Mouse (Mus musculus) hindbrain, postnatal 0 days (tissue): Measurements from ENCODE around the gene Zyx. TPM values are rescaled to one million over a fixed set of nuclear protein-coding genes. Genes with fewer than 3 reads are reported as not detected.

Experiments used
- ATAC-seq: fragments of 200-750 bp; cut with Nextera tagmentation; 2 replicates; pipeline ENCODE4 v1.8.0; 2017; ENCODE audit warnings: mild to moderate bottlenecking, moderate TSS enrichment, moderate library complexity
- DNase-seq: peaks from one replicate; pipeline ENCODE4 v3.0.0-alpha.2; 2015; ENCODE audit warnings: low spot score
- H3K27ac ChIP-seq: fragments of 300-500 bp; sonication (generic); 2 replicates; pipeline ENCODE4 v1.5.1; 2014; ENCODE audit warnings: mild to moderate bottlenecking
- H3K27me3 ChIP-seq: fragments of 300-500 bp; sonication (generic); 2 replicates; pipeline ENCODE4 v1.6.1; 2014; ENCODE audit warnings: low read length, mixed read lengths; ENCODE audit not compliant: insufficient read depth
- H3K36me3 ChIP-seq: fragments of 300-500 bp; sonication (generic); 2 replicates; pipeline ENCODE4 v1.6.1; 2014; ENCODE audit warnings: low read length, mixed read lengths; ENCODE audit not compliant: insufficient read depth
- H3K4me1 ChIP-seq: fragments of 300-500 bp; sonication (generic); 2 replicates; pipeline ENCODE4 v1.6.1; 2014; ENCODE audit warnings: antibody characterized with exemption, low read length, mixed read lengths; ENCODE audit not compliant: insufficient read depth
- H3K4me2 ChIP-seq: fragments of 300-500 bp; sonication (generic); 2 replicates; pipeline ENCODE4 v1.6.1; 2014; ENCODE audit warnings: low read depth, mild to moderate bottlenecking, low read length, moderate library complexity, mixed read lengths
- H3K4me3 ChIP-seq: fragments of 300-500 bp; sonication (generic); 2 replicates; pipeline ENCODE4 v1.5.1; 2014; ENCODE audit warnings: low read length
- H3K9ac ChIP-seq: fragments of 300-500 bp; sonication (generic); replicated peaks from 2 replicates; pipeline ENCODE4 v1.6.1; 2014; ENCODE audit warnings: mild to moderate bottlenecking, low read length, moderate library complexity, mixed read lengths
- H3K9me3 ChIP-seq: fragments of 300-500 bp; sonication (generic); 2 replicates; pipeline ENCODE4 v1.6.1; 2016; ENCODE audit warnings: low read length, mixed read lengths
- CTCF ChIP-seq: IDR thresholded peaks from 2 replicates; pipeline ENCODE4 v1.5.1; 2016; ENCODE audit warnings: antibody characterized with exemption, control low read depth, low read depth
- WGBS: fragments of 180-500 bp; shearing (Covaris S2); extraction: QIAGEN DNeasy Blood & Tissue Kit; methylation state at CpG from one replicate; pipeline ENCODE4 v1.1.7; 2014; 5-methylcytosine and 5-hydroxymethylcytosine counted together
- polyA plus RNA-seq: library from polyadenylated mRNA; unstranded; fragments of >200 nt; fragmentation: Nextera tagmentation; extraction: Ambion mirVana; gene quantifications from 2 replicates; pipeline ENCODE4 v1.2.1, GENCODE M21; 2015
- total RNA-seq: library from RNA; depleted of rRNA; stranded (reverse); fragments of >200 nt; gene quantifications from 2 replicates; pipeline ENCODE4 v1.2.3, GENCODE M21; 2014; rRNA removed

Gene Zyx
- total and polyA plus RNA-seq, 2 experiments from 2014 or later: 62.6 to 63.2 TPM

- no peaks in the 10 kb centered on the region for H3K36me3 ChIP-seq
- H3K4me2 ChIP-seq: no peak overlapping the region
- no peaks in the 10 kb centered on the region for H3K9me3 ChIP-seq
- ATAC-seq (no peak), DNase-seq (no peak)
- H3K4me3 ChIP-seq: no peak overlapping the region
- 51% methylated on average over 2 of the region's 2 CpGs for WGBS
- no peaks in the 10 kb centered on the region for H3K4me1 ChIP-seq
- no peak overlapping the region for H3K27ac ChIP-seq
- no peak for TF ChIP-seq CTCF
- no peak overlapping the region for H3K9ac ChIP-seq
- H3K27me3 ChIP-seq: no peaks in the 10 kb centered on the region
Measured at GRCm38 (mm10) chr6:42391796-42392330, 42.4 kb downstream of the Zyx start.

DNA sequence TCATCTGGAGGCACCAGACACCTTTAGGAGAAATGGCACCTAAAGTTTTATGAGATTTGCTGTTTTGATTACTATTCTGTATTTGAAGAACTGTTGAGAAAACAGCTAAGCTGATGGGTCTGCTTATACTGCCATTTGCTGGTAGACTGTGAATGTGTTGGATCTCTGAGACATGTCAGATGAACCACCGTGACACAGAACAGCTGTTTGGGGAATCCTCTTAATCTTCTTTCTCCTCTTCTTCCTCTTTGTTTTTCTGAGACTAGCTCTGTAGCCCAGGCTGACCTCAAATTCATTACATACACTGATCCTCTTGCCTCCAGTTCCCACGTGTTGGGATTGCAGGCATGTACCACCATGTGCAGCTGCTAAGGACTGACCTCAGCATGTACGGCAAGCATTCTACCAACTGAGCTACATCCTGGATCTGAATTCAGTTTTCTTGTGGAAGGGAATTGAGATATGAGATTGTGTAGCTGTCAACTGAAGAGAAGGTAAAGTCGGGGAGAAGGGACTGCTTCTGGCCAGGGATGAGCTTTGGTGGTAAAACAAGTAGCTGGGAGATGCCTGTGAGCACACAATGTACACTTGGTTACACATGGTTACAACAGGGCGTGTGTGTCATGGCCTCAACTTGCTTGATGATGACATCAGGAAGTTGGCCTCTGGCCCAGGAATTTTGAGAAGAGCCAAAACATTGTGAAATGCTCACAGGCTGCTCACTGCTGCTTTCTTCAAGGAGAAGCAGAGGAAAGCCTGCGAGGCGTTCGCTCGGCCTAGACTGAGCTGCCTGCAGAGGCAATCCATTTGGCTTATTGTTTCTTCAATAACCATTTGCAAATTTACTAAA, 46.8 kb downstream of the Zyx start:
- Histone ChIP-seq H3K4me3 (no peak overlapping the region), H3K36me3 (no peaks in the 10 kb centered on the region), H3K4me2 (no peak overlapping the region), H3K9ac (no peak overlapping the region), H3K27me3 (no peaks in the 10 kb centered on the region), H3K9me3 (no peaks in the 10 kb centered on the region), H3K4me1 (no peaks in the 10 kb centered on the region), H3K27ac (no peak overlapping the region)
- TF ChIP-seq CTCF: no peak
- WGBS: 55% methylated on average over 9 of the region's 9 CpGs
- ATAC-seq (peak; percentile 55; the same call in 1 of the 2 replicates), DNase-seq (peak; percentile 52)

- TF ChIP-seq CTCF: no peak
- Histone ChIP-seq H3K4me1 (no peaks in the 10 kb centered on the region), H3K4me3 (no peak overlapping the region), H3K27ac (no peak overlapping the region), H3K9me3 (no peaks in the 10 kb centered on the region), H3K4me2 (no peak overlapping the region), H3K36me3 (no peaks in the 10 kb centered on the region), H3K9ac (no peak overlapping the region), H3K27me3 (no peaks in the 10 kb centered on the region)
- DNase-seq (no peak), ATAC-seq (no peak)
- WGBS: 80% methylated on average over 3 of the region's 3 CpGs
Measured at GRCm38 (mm10) chr6:42397041-42397657, 47.7 kb downstream of the Zyx start.

GRCm38 (mm10) chr6:42398285-42398684, 48.9 kb downstream of the Zyx start:
- H3K4me3 ChIP-seq: no peak overlapping the region
- H3K4me1 ChIP-seq: no peaks in the 10 kb centered on the region
- H3K9ac ChIP-seq: no peak overlapping the region
- ATAC-seq: no peak
- 81% methylated on average over 3 of the region's 3 CpGs for WGBS
- no peaks in the 10 kb centered on the region for H3K9me3 ChIP-seq
- no peak for DNase-seq
- H3K36me3 ChIP-seq: no peaks in the 10 kb centered on the region
- TF ChIP-seq CTCF: no peak
- no peaks in the 10 kb centered on the region for H3K27me3 ChIP-seq
- no peak overlapping the region for H3K4me2 ChIP-seq
- no peak overlapping the region for H3K27ac ChIP-seq

DNA sequence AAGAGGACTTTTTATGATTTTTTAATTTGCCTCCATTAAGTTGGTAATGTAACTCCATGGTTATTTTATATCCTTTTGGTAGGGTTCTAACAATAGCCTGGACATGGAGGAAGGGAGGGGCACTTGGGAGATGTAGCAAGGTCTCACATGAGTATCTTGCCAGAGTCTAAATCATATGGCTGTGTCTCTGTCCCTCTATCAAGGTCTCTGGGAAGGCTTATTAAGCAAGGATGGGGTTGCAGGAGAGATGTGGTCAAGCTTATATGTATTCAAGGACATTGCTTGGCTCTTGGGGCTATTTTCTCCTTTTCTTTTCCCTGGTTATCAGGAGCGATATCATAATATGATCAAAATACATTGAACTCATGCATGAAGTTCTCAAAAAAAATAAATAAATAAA, 49.6 kb downstream of the Zyx start:
- Histone ChIP-seq H3K4me3 (no peak overlapping the region), H3K9ac (no peak overlapping the region), H3K36me3 (no peaks in the 10 kb centered on the region), H3K9me3 (no peaks in the 10 kb centered on the region), H3K27ac (no peak overlapping the region), H3K27me3 (no peaks in the 10 kb centered on the region), H3K4me2 (no peak overlapping the region), H3K4me1 (no peaks in the 10 kb centered on the region)
- no peak for TF ChIP-seq CTCF
- ATAC-seq: no peak
- 94% methylated on average over 1 of the region's 1 CpGs for WGBS
- no peak for DNase-seq

- DNase-seq (no peak), ATAC-seq (no peak)
- H3K9me3 ChIP-seq: no peaks in the 10 kb centered on the region
- H3K36me3 ChIP-seq: no peaks in the 10 kb centered on the region
- no peaks in the 10 kb centered on the region for H3K4me1 ChIP-seq
- no peak within 1 kb of the TSS for H3K27ac ChIP-seq
- WGBS: 82% methylated on average over 1 of the region's 1 CpGs
- no peak for TF ChIP-seq CTCF
- no peaks in the 10 kb centered on the region for H3K27me3 ChIP-seq
- H3K9ac ChIP-seq: no peak within 1 kb of the TSS
- no peak within 1 kb of the TSS for H3K4me2 ChIP-seq
- no peak within 1 kb of the TSS for H3K4me3 ChIP-seq
Measured at GRCm38 (mm10) chr6:42399938-42400337, 50.5 kb downstream of the Zyx start, which contains the start of gene Tas2r143. Gene Tas2r143 (plus strand): TSS chr6:42400238.

DNA sequence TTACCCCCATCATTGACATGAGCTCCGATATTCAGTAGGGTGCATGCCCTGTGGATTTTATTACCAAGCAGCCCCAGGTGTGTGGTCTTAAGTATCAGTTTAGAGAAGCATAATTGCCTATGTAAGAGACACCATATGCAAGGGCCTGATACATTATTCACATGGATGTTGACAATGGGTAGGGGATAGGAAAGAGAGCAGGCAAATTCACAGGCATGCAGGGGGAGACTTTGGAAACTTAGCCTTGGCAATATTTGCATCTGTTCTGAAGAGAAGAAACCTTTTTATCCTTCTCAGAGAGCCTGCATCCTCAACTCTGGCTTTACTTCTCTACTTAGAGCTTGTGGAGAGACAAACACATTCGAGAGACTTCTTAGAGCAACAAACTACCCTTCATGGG, 55.7 kb downstream of the Zyx start, which contains the start of gene Tas2r135:
Tas2r135 (plus strand) TSS at position 301 of the 400 bp plus-strand sequence.
- Histone ChIP-seq H3K27ac (no peak within 1 kb of the TSS), H3K4me1 (no peaks in the 10 kb centered on the region), H3K4me3 (no peak within 1 kb of the TSS), H3K36me3 (no peaks in the 10 kb centered on the region), H3K9me3 (no peaks in the 10 kb centered on the region), H3K9ac (no peak within 1 kb of the TSS), H3K4me2 (no peak within 1 kb of the TSS), H3K27me3 (no peaks in the 10 kb centered on the region)
- WGBS: 90% methylated on average over 2 of the region's 2 CpGs
- DNase-seq: no peak
- TF ChIP-seq CTCF: no peak
- no peak for ATAC-seq

Other genes starting within 250 kb of the Zyx start
- gene Tas2r139, start 208.7 kb upstream of the Zyx start, total RNA-seq: not detected in 2 replicates
- not detected in 2 replicates for gene Tas2r139, start 208.7 kb upstream of the Zyx start, polyA plus RNA-seq
- not detected in 2 replicates for gene Tas2r144, start 134.3 kb upstream of the Zyx start, total RNA-seq
- not detected in 2 replicates for gene Tas2r144, start 134.3 kb upstream of the Zyx start, polyA plus RNA-seq
- 6.5 and 12.2 TPM in 2 replicates for gene Gstk1, start 103.7 kb upstream of the Zyx start, total RNA-seq
- 15.5 and 17.7 TPM in 2 replicates for gene Gstk1, start 103.7 kb upstream of the Zyx start, polyA plus RNA-seq
- gene Tmem139, start 87.7 kb upstream of the Zyx start, total RNA-seq: 0.21 TPM in 1 of 2 replicates, not detected in the other
- gene Tmem139, start 87.7 kb upstream of the Zyx start, polyA plus RNA-seq: 0.21 TPM in 1 of 2 replicates, not detected in the other
- 31.7 and 43.0 TPM in 2 replicates for gene Casp2, start 84.6 kb upstream of the Zyx start, total RNA-seq
- gene Casp2, start 84.6 kb upstream of the Zyx start, polyA plus RNA-seq: 20.3 and 22.2 TPM in 2 replicates
- gene Clcn1, start 62.9 kb upstream of the Zyx start, total RNA-seq: 2.0 and 3.5 TPM in 2 replicates
- gene Clcn1, start 62.9 kb upstream of the Zyx start, polyA plus RNA-seq: 0.43 and 0.95 TPM in 2 replicates
- 56.5 and 61.6 TPM in 2 replicates for gene Fam131b, start 25.0 kb upstream of the Zyx start, total RNA-seq
- 4.6 and 5.0 TPM in 2 replicates for gene Fam131b, start 25.0 kb upstream of the Zyx start, polyA plus RNA-seq
- gene Epha1, start 23.6 kb downstream of the Zyx start, total RNA-seq: 0.37 and 0.40 TPM in 2 replicates
- gene Epha1, start 23.6 kb downstream of the Zyx start, polyA plus RNA-seq: 0.64 and 0.66 TPM in 2 replicates
- gene Tas2r143, start 50.6 kb downstream of the Zyx start, total RNA-seq: not detected in 2 replicates
- not detected in 2 replicates for gene Tas2r143, start 50.6 kb downstream of the Zyx start, polyA plus RNA-seq
- gene Tas2r135, start 55.8 kb downstream of the Zyx start, total RNA-seq: not detected in 2 replicates
- not detected in 2 replicates for gene Tas2r135, start 55.8 kb downstream of the Zyx start, polyA plus RNA-seq
- not detected in 2 replicates for gene Tas2r126, start 84.9 kb downstream of the Zyx start, total RNA-seq
- gene Tas2r126, start 84.9 kb downstream of the Zyx start, polyA plus RNA-seq: not detected in 2 replicates
- gene Olfr458, start 115.6 kb downstream of the Zyx start, total RNA-seq: not detected in 2 replicates
- gene Olfr458, start 115.6 kb downstream of the Zyx start, polyA plus RNA-seq: not detected in 2 replicates
- not detected in 2 replicates for gene Olfr457, start 126.7 kb downstream of the Zyx start, total RNA-seq
- not detected in 2 replicates for gene Olfr457, start 126.7 kb downstream of the Zyx start, polyA plus RNA-seq
- not detected in 2 replicates for gene Olfr456, start 137.6 kb downstream of the Zyx start, total RNA-seq
- not detected in 2 replicates for gene Olfr456, start 137.6 kb downstream of the Zyx start, polyA plus RNA-seq
- gene Olfr455, start 198.0 kb downstream of the Zyx start, total RNA-seq: not detected in 2 replicates
- not detected in 2 replicates for gene Olfr455, start 198.0 kb downstream of the Zyx start, polyA plus RNA-seq
- gene Tcaf3, start 248.1 kb downstream of the Zyx start, total RNA-seq: not detected in 2 replicates
- gene Tcaf3, start 248.1 kb downstream of the Zyx start, polyA plus RNA-seq: not detected in 2 replicates